Mouse (Mus musculus) G1E (cell line): Measurements from ENCODE around the gene Wls.

ENCODE experiments used
- CTCF ChIP-seq: IDR thresholded peaks from 2 replicates; pipeline ENCODE4 v1.5.1; 2012; ENCODE audit warnings: low read depth, low read length, inconsistent platforms, mixed read lengths
- GATA1 ChIP-seq: IDR thresholded peaks from 2 replicates; pipeline ENCODE4 v1.6.1; 2012; ENCODE audit warnings: borderline replicate concordance, low read length, inconsistent platforms, mixed read lengths
- TAL1 ChIP-seq: conservative IDR thresholded peaks from 2 replicates; pipeline ENCODE4 v1.6.1; 2012; ENCODE audit warnings: low read depth, low read length, inconsistent platforms, mixed read lengths

DNA sequence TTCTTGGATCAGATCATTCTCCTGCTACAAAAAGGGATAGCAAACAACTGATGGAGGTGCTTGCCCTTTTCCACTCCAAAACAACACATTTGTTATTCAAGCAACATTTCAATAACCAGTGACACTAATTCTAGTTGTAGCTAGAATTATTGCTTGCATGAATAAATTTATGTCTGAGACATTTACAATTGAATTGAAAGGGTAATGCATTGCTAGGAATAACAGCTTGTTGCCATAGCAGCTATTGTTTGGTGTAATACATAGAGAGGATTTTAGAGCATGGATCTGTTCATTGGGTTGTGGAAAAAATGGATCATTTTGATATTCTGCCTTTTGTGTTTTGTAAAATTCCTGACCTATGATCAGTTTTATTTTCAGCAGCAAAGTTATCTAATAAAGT lies 39.5 kb downstream of the Wls start:
- TF ChIP-seq CTCF (no peak), TAL1 (no peak), GATA1 (no peak)
